Mouse (Mus musculus): ENCODE measurements around the gene Rmi1.
"Not testable (repeated sequence)": the region's sequence is repeated elsewhere in the genome, so short reads cannot be mapped to it uniquely, and the experiment has no call there.

Rmi1 gene

DNA sequence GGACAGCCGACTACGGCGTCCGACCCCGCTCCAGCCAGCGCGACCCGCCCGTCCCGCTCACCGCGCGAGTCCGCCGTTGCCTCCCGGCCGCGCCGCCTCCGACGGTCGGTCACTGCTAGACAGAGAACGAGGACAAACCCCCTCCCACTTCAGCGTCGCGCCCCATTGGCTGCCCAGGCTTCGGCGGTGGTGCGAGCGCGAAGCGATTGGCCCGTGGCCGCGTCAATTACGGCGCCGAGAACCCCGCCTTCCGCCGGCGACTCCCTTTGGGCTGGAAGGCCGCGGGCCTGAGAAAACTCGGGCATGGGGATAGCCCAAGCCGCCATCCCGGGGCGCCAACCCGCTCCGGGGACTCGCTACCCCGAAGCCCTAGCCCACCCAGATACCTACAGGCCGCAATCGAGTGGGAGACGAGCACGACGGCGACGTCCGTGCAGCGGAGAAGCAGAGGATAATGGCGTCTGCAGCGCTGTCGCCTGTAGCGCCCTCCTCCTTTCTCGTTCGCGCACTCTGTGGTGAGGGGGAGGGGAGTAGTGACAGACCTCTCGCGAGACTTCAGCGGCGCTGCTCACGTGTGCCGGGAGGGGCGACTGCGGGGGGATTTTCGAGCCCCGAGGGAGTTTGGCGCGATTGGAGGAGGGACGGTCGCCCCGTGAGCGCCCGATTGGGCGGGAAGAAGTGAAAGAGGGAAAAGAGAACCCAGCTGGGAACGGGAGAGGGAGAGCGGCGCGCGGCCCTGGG is at the start of gene Rmi1:
TSS of gene Rmi1 (plus strand) at position 246 of the 741 bp plus-strand sequence.
- in situ Hi-C loops (cut with MboI, MseI): no loop called here

DNA sequence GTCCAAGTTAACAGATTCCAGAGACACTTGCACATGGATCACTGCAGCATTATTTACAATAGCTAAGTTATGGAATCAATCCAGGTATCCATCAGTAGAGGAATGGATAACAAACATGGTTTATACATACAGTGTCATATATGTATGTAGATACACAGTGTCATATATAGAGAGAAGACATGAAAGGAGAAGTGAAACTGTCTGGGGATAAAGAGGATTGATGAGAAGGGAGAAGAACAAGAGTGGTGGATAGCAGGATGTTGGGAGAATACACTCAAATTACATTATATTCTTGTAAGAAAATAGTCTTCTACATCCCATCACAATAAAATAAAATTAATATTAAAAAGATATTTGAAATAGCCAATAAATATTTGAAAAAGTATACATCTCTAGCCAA is 49.1 kb upstream of the Rmi1 start:
- in situ Hi-C loops (cut with MboI, MseI): no loop called here

DNA sequence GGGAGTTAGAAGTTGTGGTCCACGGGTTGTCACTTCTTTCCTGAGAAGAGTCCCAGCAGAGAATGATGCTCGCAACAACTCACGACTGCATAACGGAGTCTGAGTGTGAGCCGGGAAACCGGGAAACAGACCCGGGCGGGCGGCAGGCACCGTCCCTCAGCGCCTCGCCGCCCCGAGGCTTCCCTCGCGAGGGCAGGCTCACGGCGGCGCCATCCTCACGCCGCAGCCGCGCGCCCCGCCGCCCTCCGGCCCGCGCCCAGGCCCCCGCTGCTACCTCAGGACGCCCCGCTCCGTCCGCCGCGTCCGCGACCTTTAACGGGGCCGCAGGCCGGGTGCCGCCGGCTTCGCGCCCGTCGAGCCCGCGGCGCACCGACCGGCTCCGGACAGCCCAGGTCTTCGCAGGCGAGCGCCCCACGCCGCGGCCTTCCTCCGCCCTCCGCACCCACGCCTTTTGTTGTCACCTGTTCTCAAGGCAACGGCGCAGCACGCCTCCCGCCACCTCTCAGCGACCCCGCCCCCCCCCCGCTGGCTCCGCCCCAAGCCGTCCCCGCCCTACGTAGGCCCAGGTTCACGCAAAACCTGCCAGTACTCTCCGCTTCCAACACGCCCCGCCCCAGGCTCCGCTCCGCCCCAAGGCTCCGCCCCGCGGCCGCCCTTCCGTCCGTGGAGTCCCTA is 43.3 kb upstream of the Rmi1 start, which contains the start of gene Kif27:
TSS of gene Kif27 (minus strand) at position 494 of the 675 bp plus-strand sequence.
- in situ Hi-C loops (cut with MboI, MseI): no loop called here

DNA sequence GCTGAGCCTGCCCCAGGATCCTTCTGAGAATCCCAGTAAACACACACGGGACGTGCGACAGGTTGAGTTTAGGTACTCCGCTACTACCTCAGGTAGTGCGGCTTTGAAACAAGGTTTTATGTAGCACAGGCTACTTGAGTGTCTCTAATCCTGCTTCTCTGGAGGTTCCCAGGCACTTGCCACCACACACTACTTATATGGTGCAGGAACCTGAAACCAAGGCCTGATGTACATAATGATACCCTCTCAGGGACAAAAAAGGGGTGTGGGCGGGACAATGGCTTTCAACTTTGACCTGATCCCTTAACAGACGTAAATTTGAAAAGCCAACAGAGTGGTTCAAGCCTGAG is 42.8 kb upstream of the Rmi1 start:
- in situ Hi-C loops (cut with MboI, MseI): no loop called here

DNA sequence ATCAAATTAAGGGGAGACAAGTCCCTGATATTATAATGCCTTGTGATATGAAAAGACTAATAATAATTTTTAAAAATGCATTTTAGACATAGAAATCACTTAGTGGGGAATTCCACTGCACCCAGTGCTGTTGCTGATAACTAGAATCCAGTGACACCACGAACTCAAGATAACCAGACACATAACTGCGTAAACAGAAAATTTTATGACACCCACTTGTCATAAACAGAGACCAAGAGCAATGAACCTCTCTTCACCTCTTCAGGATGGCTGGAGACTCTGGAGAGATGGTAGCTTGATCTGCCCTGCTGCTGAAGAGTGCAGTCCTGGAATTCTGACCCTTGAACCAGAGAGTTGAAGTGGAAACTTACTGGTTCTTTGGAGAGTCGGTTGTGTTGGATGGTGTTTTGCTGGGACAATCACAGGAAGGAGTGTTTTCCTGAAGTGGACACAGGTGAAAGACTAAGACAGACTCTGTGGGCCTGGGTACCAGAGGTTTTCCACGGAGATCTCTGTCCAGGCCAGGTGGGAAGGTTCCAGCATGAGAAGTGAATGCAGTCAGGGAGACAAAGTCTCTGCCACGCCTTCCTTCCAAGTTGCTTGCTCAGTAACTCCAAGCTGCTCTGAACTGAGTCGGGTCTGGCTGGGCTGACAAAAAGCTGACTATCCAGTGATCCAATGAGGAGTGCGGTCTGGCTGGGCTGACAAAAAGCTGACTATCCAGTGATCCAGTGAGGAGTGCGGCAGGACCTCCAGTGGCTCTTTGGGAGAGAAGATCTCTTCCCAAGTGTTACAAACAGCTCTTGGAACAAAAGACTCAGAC is 37.5 kb upstream of the Rmi1 start:
- in situ Hi-C loops (cut with MboI, MseI): loop anchor here (10.0 kb wide), 1 partner anchor 230 kb away; no protein-coding TSS in a partner anchor

DNA sequence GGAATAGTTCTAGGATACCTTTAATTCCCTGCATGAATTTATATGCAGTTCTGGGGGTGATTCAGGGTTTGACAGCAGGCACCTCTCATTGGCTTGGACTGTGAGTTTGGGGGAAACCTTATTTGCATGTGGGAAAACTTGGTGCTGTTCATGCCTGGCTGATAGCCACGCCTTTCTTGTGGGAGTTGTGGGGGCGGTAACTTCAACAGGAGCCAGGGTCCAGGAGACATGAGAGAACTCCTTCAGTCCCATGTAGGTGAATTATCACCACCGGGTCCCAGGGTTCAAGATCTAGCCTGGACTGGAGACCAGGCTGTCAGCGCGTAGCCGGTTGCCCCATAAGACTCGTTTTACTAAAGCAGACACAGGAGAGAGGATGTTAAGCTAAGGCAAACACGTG is 36.9 kb upstream of the Rmi1 start:
- in situ Hi-C loops (cut with MboI, MseI): loop anchor here (10.0 kb wide), 1 partner anchor 230 kb away; no protein-coding TSS in a partner anchor

DNA sequence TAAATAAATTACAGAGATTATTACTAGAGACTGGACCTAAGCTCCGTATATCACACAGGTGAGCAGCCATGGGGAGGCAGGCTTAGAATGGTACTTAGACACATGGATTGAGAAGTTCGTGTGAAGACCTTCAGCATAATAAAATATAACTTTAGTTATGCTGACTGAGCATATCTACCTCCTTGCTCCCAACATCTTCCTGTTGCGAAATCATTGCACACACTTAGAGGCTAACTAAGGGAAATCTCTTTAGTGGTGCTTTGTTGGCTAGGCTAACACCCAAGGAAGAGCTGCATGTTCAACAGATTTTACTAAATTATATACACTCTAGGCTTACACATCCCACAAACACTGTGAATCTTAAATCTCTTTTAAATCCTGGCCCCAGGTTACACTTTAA is 35.7 kb upstream of the Rmi1 start:
- in situ Hi-C loops (cut with MboI, MseI): loop anchor here (10.0 kb wide), 1 partner anchor 232 kb away; no protein-coding TSS in a partner anchor

DNA sequence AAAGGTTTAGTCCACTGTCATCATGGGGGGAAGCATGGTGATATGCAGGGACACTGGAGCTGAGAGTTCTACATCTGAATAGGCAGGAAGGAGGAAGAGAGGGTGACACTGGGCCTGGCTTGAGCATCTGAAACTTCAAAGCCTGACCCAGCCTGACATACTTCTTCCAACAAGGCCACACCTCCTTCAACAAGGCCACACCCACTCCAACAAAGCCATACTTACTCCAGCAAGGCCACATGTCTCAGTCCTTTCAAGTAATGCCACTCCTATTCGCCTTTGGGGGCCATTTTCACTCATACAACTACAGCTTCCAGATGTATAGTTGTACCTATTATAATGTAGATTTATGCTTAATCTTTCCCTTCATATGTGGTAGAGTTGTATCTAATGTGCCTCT is 34.4 kb upstream of the Rmi1 start:
- in situ Hi-C loops (cut with MboI, MseI): loop anchor here (10.0 kb wide), 1 partner anchor 233 kb away; no protein-coding TSS in a partner anchor

DNA sequence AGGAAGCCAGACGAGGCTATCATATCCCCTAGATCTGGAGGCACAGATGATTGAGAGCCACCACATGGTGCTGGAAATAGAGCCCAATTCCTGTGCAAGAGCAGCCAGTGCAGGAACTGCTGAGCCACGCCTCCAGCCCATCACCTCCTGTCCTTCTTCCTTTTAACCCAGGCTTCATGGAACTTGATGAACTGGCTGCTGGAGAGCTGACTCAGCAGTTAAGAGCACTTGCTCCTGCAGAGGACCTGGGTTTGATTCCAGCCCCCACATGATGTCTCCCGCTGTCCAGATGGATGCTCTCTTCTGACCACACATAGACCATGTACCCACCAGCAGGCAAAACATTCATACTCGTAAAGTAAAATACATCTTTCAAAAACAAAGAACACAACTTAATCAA is 33.2 kb upstream of the Rmi1 start:
- in situ Hi-C loops (cut with MboI, MseI): loop anchor here (10.0 kb wide), 1 partner anchor 234 kb away; no protein-coding TSS in a partner anchor

DNA sequence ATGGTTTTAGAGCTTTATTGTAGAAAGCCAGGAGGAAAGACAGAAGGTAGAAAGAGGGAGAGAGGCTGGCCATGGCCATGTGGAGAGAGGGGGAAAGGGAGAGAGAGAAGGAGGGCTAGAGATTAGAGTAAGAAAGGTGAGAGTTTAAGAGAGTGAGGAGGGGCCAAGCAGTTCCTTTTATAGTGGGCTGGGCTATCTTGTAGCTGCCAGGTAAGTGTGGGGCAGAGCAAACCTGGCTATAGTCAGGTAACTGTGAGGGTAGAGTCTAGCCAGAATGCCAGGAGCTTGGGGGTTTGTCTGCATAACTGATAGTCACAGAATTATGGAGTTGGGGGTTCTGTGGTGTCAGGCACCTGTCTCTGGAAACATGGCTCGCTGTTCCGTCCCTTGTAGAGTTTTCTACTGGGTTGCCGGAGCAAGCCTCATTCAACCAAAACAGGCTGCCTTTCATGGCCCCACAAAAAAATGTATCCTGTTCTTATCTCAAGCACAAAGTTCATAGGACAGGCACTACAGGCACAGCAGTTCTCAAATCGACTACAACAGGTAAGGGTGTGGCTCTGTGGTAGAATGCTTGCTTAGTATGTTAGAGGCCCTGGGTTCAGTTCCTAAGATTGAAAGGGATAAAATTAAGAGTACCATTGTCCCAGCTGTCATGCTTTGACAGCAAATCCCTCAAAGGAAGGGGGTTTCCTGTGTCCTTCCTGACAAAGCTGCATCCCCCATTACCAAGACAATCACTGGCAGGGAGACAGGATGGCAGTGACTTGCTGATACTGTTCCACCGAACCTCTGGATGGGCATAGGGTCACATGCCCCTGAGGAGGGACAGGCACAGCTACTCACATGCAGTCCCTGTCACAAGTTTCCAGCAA is 29.5 kb upstream of the Rmi1 start:
- in situ Hi-C loops (cut with MboI, MseI): no loop called here

DNA sequence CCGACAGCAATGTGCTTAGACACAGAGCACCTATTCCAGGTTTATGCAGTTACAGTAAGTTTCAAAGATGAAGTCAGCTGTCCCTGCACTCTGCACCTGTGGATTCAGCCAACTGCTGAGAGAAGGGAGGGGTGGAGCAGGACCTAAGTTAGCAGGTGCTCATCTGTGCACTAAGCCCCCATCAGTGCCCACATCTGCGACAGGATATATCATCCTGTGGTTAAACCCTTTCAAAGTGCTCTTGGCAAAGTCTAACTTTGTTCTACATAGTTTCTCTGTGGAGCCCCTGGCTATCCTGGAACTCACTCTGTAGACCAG is 28.9 kb upstream of the Rmi1 start:
- in situ Hi-C loops (cut with MboI, MseI): no loop called here

DNA sequence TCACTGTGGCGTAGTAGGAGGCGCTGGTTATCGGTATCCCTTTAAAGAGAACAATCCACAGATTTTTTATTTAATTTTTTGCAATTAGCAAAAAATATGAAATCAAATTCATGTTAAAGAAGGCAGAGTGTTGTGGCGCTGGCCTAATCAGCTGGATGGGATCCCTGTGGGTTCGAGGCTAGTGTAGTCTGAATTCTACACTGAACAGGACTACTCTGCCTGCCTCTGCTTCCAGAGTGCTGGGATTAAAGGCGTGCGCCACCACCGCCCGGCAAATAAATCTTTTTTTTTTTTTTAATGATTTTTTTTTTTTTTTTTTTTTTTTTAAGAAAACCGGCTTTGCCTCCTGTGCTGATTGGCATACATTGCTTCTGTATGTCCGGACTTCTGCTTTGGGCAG is 17.7 kb upstream of the Rmi1 start:
- in situ Hi-C loops (cut with MboI, MseI): loop anchor here (5.0 to 10.0 kb wide), 3 partner anchors 107 to 227 kb away; partner anchors contain the start of genes Gkap1, Idnk and Ubqln1

DNA sequence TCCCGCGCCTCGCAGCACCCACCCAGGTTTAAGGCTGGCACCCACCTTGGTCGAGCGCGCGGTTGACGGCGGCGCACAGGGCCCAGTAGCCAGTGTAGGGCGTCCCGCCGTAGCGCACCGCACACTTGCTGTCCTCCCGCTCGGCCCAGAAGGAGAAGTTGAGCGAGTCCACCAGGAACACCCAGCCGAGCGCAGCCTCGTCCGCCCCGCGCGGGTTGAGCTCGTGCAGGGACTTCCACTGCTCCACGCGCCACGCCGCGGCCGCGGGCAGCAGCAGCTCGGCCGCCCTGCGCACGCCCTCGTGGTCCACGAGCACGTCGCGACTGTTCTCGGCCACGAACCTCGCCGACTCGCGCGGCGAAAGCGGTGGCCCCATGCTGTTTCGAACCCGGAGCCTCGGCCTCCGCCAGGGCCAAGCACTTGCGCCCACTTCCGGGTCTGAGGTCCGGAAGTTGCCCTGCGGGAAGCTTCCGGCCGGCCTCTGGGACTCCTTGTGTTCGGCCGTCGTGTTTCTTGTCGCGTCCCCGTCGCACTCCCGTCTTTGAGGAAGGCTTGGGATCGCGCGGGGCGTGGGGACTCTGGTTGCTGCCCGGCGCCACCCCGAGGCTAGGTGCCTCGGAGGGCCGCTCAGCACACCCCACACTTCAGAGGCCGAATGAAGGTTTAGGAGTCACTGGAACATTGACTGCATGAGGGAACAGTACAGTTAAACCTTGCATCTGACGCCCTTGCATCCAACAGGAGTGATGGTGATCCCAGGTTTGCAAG is 17.1 kb upstream of the Rmi1 start, which contains the start of gene 2210016F16Rik:
TSS of gene 2210016F16Rik (minus strand) at position 447 of the 768 bp plus-strand sequence.
- in situ Hi-C loops (cut with MboI, MseI): loop anchor here (5.0 to 10.0 kb wide), 3 partner anchors 108 to 228 kb away; partner anchors contain the start of genes Gkap1, Idnk and Ubqln1

DNA sequence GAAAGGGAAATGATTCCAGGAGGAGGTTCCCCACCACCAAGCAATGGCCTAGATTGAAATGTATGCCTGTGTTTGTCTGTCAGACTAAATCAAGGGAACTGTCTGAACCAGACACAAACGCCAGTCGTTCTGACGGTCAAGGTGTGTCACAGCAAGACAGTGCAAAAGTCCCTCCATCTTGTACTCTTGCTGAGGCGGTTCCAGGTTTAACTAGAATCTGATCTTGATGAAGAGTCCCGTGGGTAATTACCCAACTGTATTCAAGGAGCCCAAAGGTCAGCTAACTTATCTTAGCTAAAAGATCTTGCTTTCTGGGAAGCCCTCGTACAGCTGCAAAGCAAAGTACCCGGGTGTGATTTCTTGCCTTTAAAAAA is 16.5 kb upstream of the Rmi1 start:
- in situ Hi-C loops (cut with MboI, MseI): loop anchor here (10.0 kb wide), 1 partner anchor 171 kb away; the partner anchor contains the start of gene Ubqln1

DNA sequence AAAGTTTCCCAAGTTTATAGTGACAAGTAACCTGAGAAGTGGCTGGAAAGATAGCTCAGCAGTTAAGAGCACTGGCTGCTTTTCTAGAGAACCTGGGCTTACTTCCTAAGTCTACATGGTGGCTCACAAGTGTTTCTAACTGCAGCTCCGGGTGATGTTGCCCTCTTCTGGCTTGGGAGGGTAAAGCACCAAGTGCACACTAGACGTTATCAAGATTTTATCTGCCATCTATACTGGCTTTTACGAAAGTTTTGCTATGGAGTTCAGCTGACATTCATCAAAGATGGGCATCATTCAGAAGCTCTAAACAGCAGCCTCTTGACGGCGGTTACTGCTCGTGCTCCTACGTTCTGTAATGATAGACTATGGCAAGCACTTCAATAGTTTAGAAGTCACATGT is 14.1 kb upstream of the Rmi1 start:
- in situ Hi-C loops (cut with MboI, MseI): loop anchor here (10.0 kb wide), 1 partner anchor 173 kb away; the partner anchor contains the start of gene Ubqln1

DNA sequence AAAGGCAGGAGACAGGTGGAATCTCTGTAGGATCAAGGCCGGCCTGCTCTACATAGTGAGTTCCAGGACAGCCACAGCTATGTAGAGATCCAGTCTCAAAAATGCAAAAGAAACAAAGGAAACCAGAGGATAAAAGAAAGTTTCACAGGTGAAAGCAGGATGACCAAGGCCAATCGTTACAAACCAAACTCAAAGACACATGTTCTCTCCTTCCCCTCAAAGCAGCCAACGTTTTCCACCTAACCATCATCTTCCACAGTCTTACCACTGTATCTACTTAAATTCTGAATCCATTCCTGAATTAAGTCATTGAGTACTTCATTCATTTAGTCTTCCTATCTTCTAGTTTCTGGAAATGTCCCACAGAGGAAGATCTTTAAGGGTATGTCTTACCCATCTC is 13.7 kb upstream of the Rmi1 start:
- in situ Hi-C loops (cut with MboI, MseI): loop anchor here (10.0 kb wide), 1 partner anchor 174 kb away; the partner anchor contains the start of gene Ubqln1

DNA sequence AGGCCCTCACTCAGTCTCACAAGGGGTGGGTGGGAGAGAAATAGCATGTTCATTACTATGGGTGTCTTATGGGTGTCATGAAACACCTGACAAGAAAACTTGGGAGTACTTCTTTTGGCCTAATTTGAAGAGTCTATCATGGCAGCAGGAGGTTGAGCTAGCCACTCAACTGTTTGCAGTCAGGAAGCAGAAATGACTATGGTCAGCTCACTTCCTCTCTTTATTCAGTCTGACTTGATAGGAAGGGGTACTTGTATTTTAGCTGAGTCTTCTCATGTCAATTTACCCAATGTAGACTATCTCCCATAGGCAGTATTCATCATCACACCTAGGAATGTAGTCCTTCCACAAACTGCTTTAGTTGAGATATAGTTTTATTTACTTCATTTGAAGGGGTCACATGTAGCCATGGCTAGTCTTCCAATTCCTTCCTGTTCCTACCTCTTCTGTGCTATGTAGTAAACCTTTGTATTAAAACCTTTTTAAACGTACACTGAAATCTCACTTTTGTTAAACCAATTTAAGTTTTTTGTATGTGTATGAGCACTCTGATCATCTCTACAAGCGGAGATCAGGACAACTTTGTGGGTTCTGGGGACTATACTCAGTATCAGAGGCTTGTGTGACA is 12.6 kb upstream of the Rmi1 start:
- in situ Hi-C loops (cut with MboI, MseI): loop anchor here (10.0 kb wide), 1 partner anchor 175 kb away; the partner anchor contains the start of gene Ubqln1

DNA sequence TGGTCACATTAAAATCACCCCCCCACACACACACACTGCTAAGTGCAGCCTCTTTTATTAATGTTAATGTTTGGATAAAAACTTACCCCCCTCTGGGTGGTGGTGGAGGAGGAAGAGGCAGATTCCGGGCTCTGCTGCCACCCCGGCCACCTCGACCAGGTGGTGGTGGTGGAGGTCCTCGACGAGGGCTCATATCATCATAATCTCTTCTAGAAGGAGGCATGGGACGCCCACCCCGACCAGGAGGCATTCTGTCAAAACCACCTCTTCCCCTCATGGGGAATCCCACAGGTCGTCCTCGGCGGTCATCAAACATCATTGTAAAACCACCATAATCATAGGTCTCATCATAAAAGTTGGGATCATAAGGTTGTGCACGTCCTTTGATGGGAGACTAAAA is 7.7 kb upstream of the Rmi1 start:
- in situ Hi-C loops (cut with MboI, MseI): not testable (repeated sequence)

DNA sequence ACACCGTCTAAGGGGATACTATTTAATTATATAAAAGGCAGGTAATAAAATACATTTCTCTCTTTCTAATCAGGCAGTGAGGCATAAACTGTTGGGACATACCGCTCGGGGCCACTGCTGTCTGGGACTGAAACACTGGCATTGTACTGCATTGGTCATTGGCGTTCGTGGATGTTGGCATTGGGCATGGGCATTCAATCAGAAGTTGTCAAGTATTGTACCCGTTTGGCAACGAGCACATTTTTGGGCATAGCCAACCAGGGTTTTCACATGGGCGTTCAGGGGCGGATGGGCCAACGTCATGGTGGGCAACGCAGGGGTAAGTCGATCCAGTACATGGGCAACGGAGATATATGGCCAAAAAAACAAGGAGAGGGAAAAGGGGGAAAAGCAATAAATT is 4.4 kb upstream of the Rmi1 start:
- in situ Hi-C loops (cut with MboI, MseI): no loop called here
